Mouse (Mus musculus): ENCODE results near the gene Sf3a1. TPM values are rescaled to one million over a fixed set of nuclear protein-coding genes. Genes with fewer than 3 reads are reported as not detected.
"Not testable (repeated sequence)": the region's sequence is repeated elsewhere in the genome, so short reads cannot be mapped to it uniquely, and the experiment has no call there.

Gene Sf3a1
- total RNA-seq, 2 experiments from 2014 or later = 63.8 to 67.4 TPM

DNA sequence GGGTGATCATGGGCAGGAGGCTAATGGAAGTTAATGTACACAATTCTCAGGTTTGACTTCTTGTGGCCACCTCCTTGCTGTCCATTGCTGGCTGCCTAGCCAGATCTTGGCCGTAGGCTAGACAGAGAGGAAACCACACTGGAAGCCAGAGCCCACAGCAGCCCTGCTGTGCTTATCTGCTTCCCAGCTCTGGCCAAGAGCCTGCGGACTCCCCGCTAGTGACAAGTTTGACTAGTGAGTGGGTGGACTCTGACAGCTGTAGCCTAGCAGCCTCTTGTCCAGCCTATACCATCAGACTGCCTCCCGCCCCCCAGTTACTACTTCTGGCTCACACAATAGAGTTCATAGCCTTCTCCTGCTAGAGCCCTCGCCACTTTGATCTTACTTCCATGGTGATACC is 40.5 kb upstream of the Sf3a1 start:
- Histone ChIP-seq H3K4me3 (no peak overlapping the region), H3K27ac (no peak overlapping the region)
- intact Hi-C loops (cut with DNase I) = no loop called here
- no peak for TF ChIP-seq CTCF (IDR thresholded peaks at IDR 0.05)
- no peak for DNase-seq (ENCODE audit: extremely low spot score in 1 of 2, low spot score in 2 of 2)

- Histone ChIP-seq H3K4me3 (no peak overlapping the region), H3K27ac (no peak overlapping the region)
- intact Hi-C loops (cut with DNase I) = no loop called here
- DNase-seq (ENCODE audit: extremely low spot score in 1 of 2, low spot score in 2 of 2) = no peak
- no peak for TF ChIP-seq CTCF (IDR thresholded peaks at IDR 0.05)
Observed at GRCm38 (mm10) chr11:4121691-4122090, 38.5 kb upstream of the Sf3a1 start.

DNA sequence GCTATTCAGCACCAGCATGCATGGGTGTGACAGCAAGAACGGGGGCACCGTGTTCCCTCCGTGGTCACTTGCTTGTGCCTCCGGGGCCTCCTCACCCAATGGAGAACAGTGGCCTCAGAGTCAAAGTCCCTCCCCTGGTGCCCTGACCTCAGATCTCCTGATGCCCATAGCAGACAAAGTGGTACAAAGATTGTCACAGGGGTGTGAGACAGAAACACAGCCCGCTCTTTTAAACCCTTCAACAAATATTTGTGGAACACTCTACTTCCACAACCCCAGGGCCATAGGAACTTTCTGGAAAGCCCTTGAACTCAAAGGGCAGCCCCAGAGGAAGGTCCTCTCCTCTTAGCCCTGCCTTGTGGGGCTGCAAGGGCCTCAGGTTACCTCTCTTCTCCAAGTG is 37.9 kb upstream of the Sf3a1 start:
- intact Hi-C loops (cut with DNase I) = no loop called here
- no peak overlapping the region for H3K4me3 ChIP-seq
- TF ChIP-seq CTCF (IDR thresholded peaks at IDR 0.05) = no peak
- no peak for DNase-seq (ENCODE audit: extremely low spot score in 1 of 2, low spot score in 2 of 2)
- no peak overlapping the region for H3K27ac ChIP-seq

DNA sequence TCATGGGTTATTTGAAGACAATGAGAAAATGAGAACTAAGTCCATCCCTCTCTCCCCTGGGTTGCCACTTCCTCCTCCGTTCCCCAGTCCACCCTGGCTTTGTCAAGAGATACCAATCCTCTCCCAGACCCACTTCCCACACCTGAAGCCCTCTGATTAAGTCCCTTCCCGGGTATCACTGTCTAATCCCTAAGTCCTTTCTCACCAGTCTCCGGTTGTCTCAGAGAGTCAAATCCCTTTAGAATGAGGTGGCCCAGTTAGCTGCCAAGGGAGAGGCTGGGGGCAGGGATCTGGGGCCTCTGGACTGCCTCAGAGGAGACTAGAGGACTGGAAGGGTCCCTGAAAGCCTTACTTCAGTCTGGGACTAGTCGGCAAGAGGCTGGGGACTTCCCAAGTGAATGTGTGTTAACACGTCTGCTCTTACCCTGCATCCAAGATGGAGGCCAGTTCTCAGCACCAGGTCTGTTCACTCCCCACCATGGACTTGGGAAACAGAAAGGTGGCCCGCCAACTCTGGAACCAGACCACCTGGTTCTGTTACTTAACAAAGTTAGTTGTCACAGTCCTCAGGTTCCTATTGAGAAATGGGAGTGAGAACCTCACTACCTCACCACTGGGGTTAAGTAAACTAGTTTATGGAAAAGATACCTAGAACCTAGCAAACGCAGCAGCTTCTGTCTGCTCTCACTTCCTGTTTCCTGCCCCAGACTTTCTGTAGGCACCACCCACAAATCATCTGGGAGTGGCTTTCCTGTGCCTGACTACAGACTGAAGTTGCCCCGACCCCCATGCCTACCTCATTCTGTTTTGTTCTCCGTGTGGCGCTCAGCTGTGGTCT is 37.2 kb upstream of the Sf3a1 start, which contains the start of gene Sec14l2:
Gene Sec14l2 (minus strand): TSS at position 674 of the 838 bp plus-strand sequence.
- intact Hi-C loops (cut with DNase I) = no loop called here
- H3K4me3 ChIP-seq = no peak within 1 kb of the TSS
- no peak for TF ChIP-seq CTCF (IDR thresholded peaks at IDR 0.05)
- H3K27ac ChIP-seq = no peak within 1 kb of the TSS
- no peak for DNase-seq (ENCODE audit: extremely low spot score in 1 of 2, low spot score in 2 of 2)

DNA sequence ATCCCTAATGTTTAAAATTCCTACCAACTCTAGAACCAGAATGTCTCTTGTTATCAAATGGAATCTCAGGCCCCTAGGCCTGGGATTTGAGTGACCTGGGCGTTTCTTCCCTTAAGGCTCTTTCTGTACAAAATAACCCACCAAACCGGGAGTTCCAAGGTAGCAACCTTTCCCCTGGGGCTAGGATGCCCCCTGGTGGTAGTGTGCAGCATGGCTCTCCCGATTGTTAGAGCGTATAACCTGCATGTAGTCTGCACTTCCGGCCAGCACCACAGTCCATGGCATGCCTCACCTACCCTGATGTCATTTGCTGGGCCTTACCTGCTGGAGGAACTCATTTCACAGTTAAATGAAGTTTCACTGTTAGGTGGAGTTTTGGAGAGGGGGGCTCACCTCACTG is 36.2 kb upstream of the Sf3a1 start:
- intact Hi-C loops (cut with DNase I) = no loop called here
- DNase-seq (ENCODE audit: extremely low spot score in 1 of 2, low spot score in 2 of 2) = no peak
- H3K27ac ChIP-seq = no peak overlapping the region
- no peak overlapping the region for H3K4me3 ChIP-seq
- peak; percentile 78 for TF ChIP-seq CTCF (IDR thresholded peaks at IDR 0.05)

DNA sequence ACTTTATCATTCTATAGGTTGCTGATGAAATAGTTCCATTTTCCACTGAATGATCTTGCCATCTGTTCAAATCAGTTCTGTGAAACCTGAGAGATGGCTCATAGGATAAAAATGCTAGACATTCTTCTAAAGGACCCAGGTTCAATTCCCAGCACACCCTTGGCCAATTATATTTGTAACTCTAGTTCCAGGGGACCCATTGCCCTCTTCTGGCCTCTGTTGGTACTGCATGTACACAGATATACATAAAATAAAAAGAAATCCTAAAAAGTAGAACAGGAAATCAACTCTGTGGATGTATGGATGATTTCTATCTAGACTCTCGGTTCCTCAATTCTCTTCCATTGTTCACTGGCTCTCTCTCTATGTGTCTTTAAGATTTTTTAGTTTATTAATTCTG is 33.1 kb upstream of the Sf3a1 start:
- Histone ChIP-seq H3K27ac (no peak overlapping the region), H3K4me3 (no peak overlapping the region)
- no peak for DNase-seq (ENCODE audit: extremely low spot score in 1 of 2, low spot score in 2 of 2)
- TF ChIP-seq CTCF (IDR thresholded peaks at IDR 0.05) = peak; percentile 33
- intact Hi-C loops (cut with DNase I) = no loop called here

GRCm38 (mm10) chr11:4128461-4128860 is 31.7 kb upstream of the Sf3a1 start:
- H3K27ac ChIP-seq; DNase-seq (ENCODE audit: extremely low spot score in 1 of 2, low spot score in 2 of 2); intact Hi-C loops (cut with DNase I); H3K4me3 ChIP-seq: not testable (repeated sequence)

GRCm38 (mm10) chr11:4133450-4133849 is 26.7 kb upstream of the Sf3a1 start:
- intact Hi-C loops (cut with DNase I) = no loop called here
- TF ChIP-seq CTCF (IDR thresholded peaks at IDR 0.05) = peak; percentile 57
- no peak for DNase-seq (ENCODE audit: extremely low spot score in 1 of 2, low spot score in 2 of 2)

GRCm38 (mm10) chr11:4134400-4134799 is 25.8 kb upstream of the Sf3a1 start:
- Histone ChIP-seq H3K4me3 (peak overlapping the region; percentile 78), H3K27ac (peak overlapping the region; percentile 44)
- intact Hi-C loops (cut with DNase I) = no loop called here
- no peak for TF ChIP-seq CTCF (IDR thresholded peaks at IDR 0.05)
- DNase-seq (ENCODE audit: extremely low spot score in 1 of 2, low spot score in 2 of 2) = no peak

More at GRCm38 (mm10) chr11:4133450-4133849, 26.7 kb upstream of the Sf3a1 start:
- no peak overlapping the region for H3K4me3 ChIP-seq
- no peak overlapping the region for H3K27ac ChIP-seq

DNA sequence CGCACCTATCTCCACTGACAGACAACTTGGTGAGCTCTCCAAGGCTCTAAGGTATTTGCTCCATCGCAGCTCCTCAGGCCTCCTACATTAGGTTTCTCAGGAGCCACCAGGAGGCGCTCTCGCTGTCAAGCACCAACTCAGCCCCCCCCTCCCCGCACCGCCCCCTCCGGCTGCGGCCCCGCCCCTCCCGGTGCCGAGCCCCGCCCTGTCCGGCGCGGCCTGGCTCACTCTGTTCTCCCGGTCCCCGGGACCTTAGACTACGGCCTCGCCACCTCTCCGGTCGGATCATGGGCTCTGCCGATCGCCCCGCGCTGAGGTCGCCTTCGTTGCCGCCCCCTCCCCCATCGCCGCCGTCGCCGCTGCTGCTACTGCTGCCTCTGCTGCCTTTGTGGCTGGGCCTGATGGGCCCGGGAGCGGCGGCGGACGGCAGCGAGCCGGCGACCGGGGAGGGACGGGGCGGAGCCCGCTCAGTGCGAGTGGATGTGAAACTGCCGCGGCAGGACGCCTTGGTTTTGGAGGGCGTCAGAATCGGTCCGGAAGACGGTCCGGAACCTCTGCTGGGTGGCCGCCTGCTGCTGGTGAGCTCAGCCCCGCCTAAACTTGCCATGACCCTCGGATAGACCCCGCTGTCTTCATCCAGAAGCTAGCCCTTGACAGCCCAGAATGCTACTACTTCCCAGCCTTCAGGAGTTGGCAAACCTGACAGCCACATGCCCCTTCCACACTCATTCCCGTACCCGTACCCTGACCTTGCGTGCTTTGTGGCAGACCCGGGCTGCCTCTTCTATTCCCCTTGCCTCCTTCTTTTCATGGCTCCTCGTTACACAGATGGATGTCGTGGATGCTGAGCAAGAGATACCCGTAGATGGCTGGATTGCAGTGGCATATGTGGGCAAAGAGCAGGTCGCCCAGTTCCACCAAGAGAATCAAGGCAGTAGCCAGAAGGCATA is 24.9 kb upstream of the Sf3a1 start, which contains the start of gene Rnf215:
Gene Rnf215 (plus strand): TSS at position 217 of the 950 bp plus-strand sequence.
- DNase-seq (ENCODE audit: extremely low spot score in 1 of 2, low spot score in 2 of 2) = peak; percentile 88
- Histone ChIP-seq H3K27ac (peak within 1 kb of the TSS; percentile 95), H3K4me3 (peak within 1 kb of the TSS; percentile 78)
- intact Hi-C loops (cut with DNase I) = loop anchor here (1.0 to 5.0 kb wide), 4 partner anchors 25 to 287 kb away; partner anchors contain the start of genes Ccdc157, Sf3a1 and Tbc1d10a
- TF ChIP-seq CTCF (IDR thresholded peaks at IDR 0.05) = peak; percentile 87

GRCm38 (mm10) chr11:4138964-4139363 is 21.2 kb upstream of the Sf3a1 start:
- intact Hi-C loops (cut with DNase I) = loop anchor here (5.0 kb wide), 1 partner anchor 283 kb away; no protein-coding TSS in a partner anchor
- no peak for DNase-seq (ENCODE audit: extremely low spot score in 1 of 2, low spot score in 2 of 2)
- H3K4me3 ChIP-seq = no peak overlapping the region
- H3K27ac ChIP-seq = no peak overlapping the region
- TF ChIP-seq CTCF (IDR thresholded peaks at IDR 0.05) = no peak

DNA sequence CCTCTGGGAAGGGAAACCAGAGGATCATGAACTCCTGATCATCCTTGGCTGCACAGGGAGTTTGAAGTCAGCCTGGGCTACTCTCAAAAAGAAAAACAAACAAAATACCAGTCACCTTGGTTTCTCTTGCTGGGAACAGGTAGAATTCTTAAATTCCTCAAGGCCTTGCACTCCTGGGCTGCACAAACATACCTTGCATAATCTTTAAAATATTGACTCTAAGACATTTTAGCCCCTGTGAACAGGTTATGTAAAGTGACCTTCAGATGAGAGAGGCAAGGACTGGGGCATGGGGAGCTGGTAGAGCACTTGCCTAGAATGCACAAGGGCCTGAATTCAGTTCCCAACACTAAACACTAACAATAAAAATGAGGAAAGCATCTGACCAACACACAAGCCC is 18.6 kb upstream of the Sf3a1 start:
- Histone ChIP-seq H3K4me3 (no peak overlapping the region), H3K27ac (no peak overlapping the region)
- DNase-seq (ENCODE audit: extremely low spot score in 1 of 2, low spot score in 2 of 2) = no peak
- intact Hi-C loops (cut with DNase I) = no loop called here
- no peak for TF ChIP-seq CTCF (IDR thresholded peaks at IDR 0.05)

All from left cerebral cortex, adult 2 months (tissue).